ENCODE assay signal across 9 mouse cellular contexts in genomic region chr7:30717716-30718046, GRCm38 (mm10). TPM values are rescaled to one million over a fixed set of nuclear protein-coding genes. Genes with fewer than 3 reads are reported as not detected.
A peak's percentile ranks its signal among the peaks of the same experiment; 100 is the strongest.
DNase-seq lines count a peak whose midpoint lies in the region; ATAC-seq and TF ChIP-seq lines count a peak whose summit lies in the region.
"Had no signal": no experiment of that assay in that cellular context is flagged by ENCODE, and none has a peak within 500 bp of the region (broad histone marks: within the 10 kb centered on the region; RNA-seq: fewer than 3 reads in every experiment).

No protein-coding gene starts in this region.

- no peak for ATAC-seq in liver, embryonic 13.5 days (ENCODE audit: low read depth)

- no peaks in the 10 kb centered on the region for H3K9me3 ChIP-seq in liver, embryonic 13.5 days (replicated peaks)

- TF ChIP-seq POLR2A in thymus, adult 2 months (IDR thresholded peaks at IDR 0.05; ENCODE audit: control insufficient read depth, extremely low read depth, insufficient read depth, low read length, poor library complexity): 0 out of 2 replicates have a peak, but pooled peaks have one; percentile 28

- no peak overlapping the region for H3K27ac ChIP-seq in gastrocnemius, adult 2 months
- H3K27ac ChIP-seq in thymus, adult 2 months (ENCODE audit: control insufficient read depth, insufficient read depth, low read length): no peak overlapping the region
- H3K27ac ChIP-seq in liver, embryonic 13.5 days: no peak overlapping the region

- 33% methylated on average over 14 of the region's 14 CpGs for WGBS in thymus, adult 2 months
- 13% methylated on average over 14 of the region's 14 CpGs for WGBS in liver, embryonic 13.5 days (ENCODE audit: insufficient replicate concordance)

- no peaks in the 10 kb centered on the region for H3K36me3 ChIP-seq in thymus, adult 2 months (ENCODE audit: control insufficient read depth, insufficient read depth, low read length)
- H3K36me3 ChIP-seq in liver, embryonic 13.5 days: no peaks in the 10 kb centered on the region

- H3K9ac ChIP-seq in liver, embryonic 13.5 days: no peak overlapping the region

- peaks cover 11% of the 10 kb centered on the region for H3K4me1 ChIP-seq in thymus, adult 2 months (replicated peaks; ENCODE audit: control insufficient read depth, insufficient read depth, low read length)
- peaks cover 25% of the 10 kb centered on the region for H3K4me1 ChIP-seq in liver, embryonic 13.5 days (replicated peaks)

- peak overlapping the region; percentile 73 for H3K4me2 ChIP-seq in liver, embryonic 13.5 days

- peak; percentile 8; the same call in 1 of the 2 replicates for TF ChIP-seq CTCF in gastrocnemius, adult 2 months (IDR thresholded peaks at IDR 0.05)
- no peak for TF ChIP-seq CTCF in thymus, adult 2 months (IDR thresholded peaks at IDR 0.05; ENCODE audit: borderline replicate concordance, control insufficient read depth, extremely low read depth, insufficient read depth, low read length, poor library complexity)

- H3K4me3 ChIP-seq in gastrocnemius, adult 2 months: peak overlapping the region; percentile 64
- no peak overlapping the region for H3K4me3 ChIP-seq in thymus, adult 2 months (ENCODE audit: control insufficient read depth, insufficient read depth, low read length)
- peak overlapping the region; percentile 48 for H3K4me3 ChIP-seq in liver, embryonic 13.5 days (replicated peaks)

- intact Hi-C loops in gastrocnemius, adult 2 months (cut with DNase I): no loop called here

- DNase-seq in gastrocnemius, adult 2 months: no peak
- DNase-seq in gastrocnemius, adult 18-20 months (ENCODE audit: low spot score): no peak
- no peak for DNase-seq in thymus, adult 2 months
- DNase-seq in thymus, postnatal 4 days: no peak
- DNase-seq in liver, embryonic 13.5 days: no peak
- DNase-seq in frontal cortex, adult 2 months (ENCODE audit: extremely low spot score in 1 of 2, low spot score in 1 of 2): no peak
- no peak for DNase-seq in adrenal gland, postnatal 4 days (ENCODE audit: low spot score in 2 of 2)
- no peak for DNase-seq in adrenal gland, adult 18-20 months (ENCODE audit: low spot score in 2 of 2)

- no peaks in the 10 kb centered on the region; the same call in 1 of the 2 replicates for H3K27me3 ChIP-seq in thymus, adult 2 months (ENCODE audit: control insufficient read depth, insufficient read depth, low read length)
- peaks cover 33% of the 10 kb centered on the region for H3K27me3 ChIP-seq in liver, embryonic 13.5 days

RNA-seq across cellular contexts. Expression of gene Atp4a, which starts 5.7 kb away (rescaled TPM):
- total RNA-seq in gastrocnemius, adult 2 months (2021): under 1 TPM; 0.13 to 0.14 TPM
- under 1 TPM in 1 of 2 experiments, not detected in 1; 0.07 TPM for total RNA-seq in gastrocnemius, adult 18-20 months (2021)
- polyA plus RNA-seq in thymus, adult 2 months (2012; rRNA removed): 2.7 and 3.8 TPM in 2 replicates
- 1.1 and 1.7 TPM in 2 replicates for polyA plus RNA-seq in liver, embryonic 13.5 days (2015; fragmentation: Nextera tagmentation; extraction: Ambion mirVana)
- polyA plus RNA-seq in frontal cortex, adult 2 months (2012; rRNA removed): 0.65 and 0.82 TPM in 2 replicates
- total RNA-seq in adrenal gland, postnatal 4 days (2021): 1 to 10 TPM; 2.8 to 3.6 TPM
- 1 to 10 TPM; 1.3 to 2.6 TPM for total RNA-seq in adrenal gland, adult 18-20 months (2021)

RNA-seq across cellular contexts. Expression of gene Tmem147, which starts 11.7 kb away (rescaled TPM):
- total RNA-seq in gastrocnemius, adult 2 months (2021): 100 to 1,000 TPM; 232 to 255 TPM
- total RNA-seq in gastrocnemius, adult 18-20 months (2021): 100 to 1,000 TPM; 215 to 233 TPM
- 161 and 204 TPM in 2 replicates for polyA plus RNA-seq in thymus, adult 2 months (2012; rRNA removed)
- 108 and 121 TPM in 2 replicates for polyA plus RNA-seq in liver, embryonic 13.5 days (2015; fragmentation: Nextera tagmentation; extraction: Ambion mirVana)
- polyA plus RNA-seq in frontal cortex, adult 2 months (2012; rRNA removed): 167 and 185 TPM in 2 replicates
- total RNA-seq in adrenal gland, postnatal 4 days (2021): 100 to 1,000 TPM; 170 to 181 TPM
- 100 to 1,000 TPM; 197 to 214 TPM for total RNA-seq in adrenal gland, adult 18-20 months (2021)

RNA-seq across cellular contexts. Expression of gene 2200002J24Rik, which starts 19.0 kb away (rescaled TPM):
- not detected for total RNA-seq in gastrocnemius, adult 2 months (2021)
- total RNA-seq in gastrocnemius, adult 18-20 months (2021): not detected
- 0.28 and 0.82 TPM in 2 replicates for polyA plus RNA-seq in thymus, adult 2 months (2012; rRNA removed)
- 0.34 and 0.37 TPM in 2 replicates for polyA plus RNA-seq in liver, embryonic 13.5 days (2015; fragmentation: Nextera tagmentation; extraction: Ambion mirVana)
- not detected in 2 replicates for polyA plus RNA-seq in frontal cortex, adult 2 months (2012; rRNA removed)
- 1 to 10 TPM; 3.8 to 5.2 TPM for total RNA-seq in adrenal gland, postnatal 4 days (2021)
- 1 to 10 TPM; 2.7 to 6.4 TPM for total RNA-seq in adrenal gland, adult 18-20 months (2021)
- total RNA-seq: gastrocnemius, adult 8-10 months had no signal

RNA-seq across cellular contexts. Expression of gene Gapdhs, which starts 25.8 kb away (rescaled TPM):
- total RNA-seq in gastrocnemius, adult 2 months (2021): not detected
- total RNA-seq in gastrocnemius, adult 18-20 months (2021): not detected
- polyA plus RNA-seq in thymus, adult 2 months (2012; rRNA removed): 0.11 and 1.1 TPM in 2 replicates
- not detected in 2 replicates for polyA plus RNA-seq in liver, embryonic 13.5 days (2015; fragmentation: Nextera tagmentation; extraction: Ambion mirVana)
- polyA plus RNA-seq in frontal cortex, adult 2 months (2012; rRNA removed): not detected in 2 replicates
- total RNA-seq in adrenal gland, postnatal 4 days (2021): not detected
- under 1 TPM in 1 of 2 experiments, not detected in 1; 0.20 TPM for total RNA-seq in adrenal gland, adult 18-20 months (2021)
- total RNA-seq: gastrocnemius, adult 8-10 months had no signal

RNA-seq across cellular contexts. Expression of gene Sbsn, which starts 33.6 kb away (rescaled TPM):
- 1 to 10 TPM; 2.8 to 4.7 TPM for total RNA-seq in gastrocnemius, adult 2 months (2021)
- 1 to 10 TPM; 2.8 to 4.9 TPM for total RNA-seq in gastrocnemius, adult 18-20 months (2021)
- polyA plus RNA-seq in thymus, adult 2 months (2012; rRNA removed): 3.4 and 4.1 TPM in 2 replicates
- 0.08 and 0.22 TPM in 2 replicates for polyA plus RNA-seq in liver, embryonic 13.5 days (2015; fragmentation: Nextera tagmentation; extraction: Ambion mirVana)
- 14.6 and 15.1 TPM in 2 replicates for polyA plus RNA-seq in frontal cortex, adult 2 months (2012; rRNA removed)
- 10 to 100 TPM; 32.1 to 36.8 TPM for total RNA-seq in adrenal gland, postnatal 4 days (2021)
- total RNA-seq in adrenal gland, adult 18-20 months (2021): 100 to 1,000 TPM; 145 to 483 TPM
